Mouse (Mus musculus) spleen, adult 2 months (tissue): Measurements from ENCODE around the gene Fkbp15. TPM values are rescaled to one million over a fixed set of nuclear protein-coding genes. Genes with fewer than 3 reads are reported as not detected.

Experiments
- DNase-seq, 2 experiments: peaks; one replicate each; pipeline versions ENCODE4 v3.0.0 to v3.0.0-alpha.2; 2012 to 2021; ENCODE audit warnings: low spot score in 2 of 2, low read depth in 1 of 2
- H3K27ac ChIP-seq: fragments of 200-500 bp; 2 replicates; pipeline ENCODE4 v1.5.1; 2012; ENCODE audit warnings: low read length, inconsistent platforms; ENCODE audit not compliant: insufficient read depth
- H3K27me3 ChIP-seq: fragments of 200-500 bp; 2 replicates; pipeline ENCODE4 v1.6.1; 2012; ENCODE audit warnings: mild to moderate bottlenecking, moderate library complexity, low read length, inconsistent platforms; ENCODE audit not compliant: control insufficient read depth, insufficient read depth
- H3K36me3 ChIP-seq: fragments of 200-500 bp; 2 replicates; pipeline ENCODE4 v1.6.1; 2012; ENCODE audit warnings: mild to moderate bottlenecking, low read length, inconsistent platforms; ENCODE audit not compliant: control insufficient read depth, insufficient read depth
- H3K4me1 ChIP-seq: fragments of 200-500 bp; 2 replicates; pipeline ENCODE4 v1.6.1; 2011; ENCODE audit warnings: inconsistent platforms; ENCODE audit not compliant: control insufficient read depth, insufficient read depth, insufficient read length
- H3K4me3 ChIP-seq: fragments of 200-500 bp; 2 replicates; pipeline ENCODE4 v1.5.1; 2011; ENCODE audit warnings: mild to moderate bottlenecking, inconsistent platforms; ENCODE audit not compliant: insufficient read depth, insufficient read length; ENCODE audit errors: extremely low read depth
- CTCF ChIP-seq: fragments of 200-500 bp; IDR thresholded peaks from 2 replicates; pipeline ENCODE4 v1.5.1; 2011; ENCODE audit warnings: mild to moderate bottlenecking, inconsistent platforms; ENCODE audit not compliant: insufficient read depth, insufficient read length, insufficient replicate concordance; ENCODE audit errors: extremely low read depth
- POLR2A ChIP-seq: fragments of 200-500 bp; IDR thresholded peaks from 2 replicates; pipeline ENCODE4 v1.6.1; 2011; ENCODE audit warnings: low read depth, low read length, inconsistent platforms
- WGBS: fragments of 180-500 bp; shearing (Covaris S2); methylation state at CpG from one replicate; pipeline ENCODE4 v1.1.7; 2018; 5-methylcytosine and 5-hydroxymethylcytosine counted together
- polyA plus RNA-seq: library from polyadenylated mRNA; depleted of rRNA; stranded (reverse); fragments of >200 nt; gene quantifications from 2 replicates; pipeline ENCODE4 v1.2.3, GENCODE M21; 2012

The Fkbp15 gene
- polyA plus RNA-seq, 1 experiment, result 32.2 TPM

- peaks cover 21% of the 10 kb centered on the region for H3K36me3 ChIP-seq
- H3K27me3 ChIP-seq, result no peaks in the 10 kb centered on the region
- peaks cover 2% of the 10 kb centered on the region; the same call in 1 of the 2 replicates for H3K4me1 ChIP-seq
- no peak overlapping the region for H3K4me3 ChIP-seq
- no peak overlapping the region; the same call in 1 of the 2 replicates for H3K27ac ChIP-seq
- TF ChIP-seq CTCF (no peak), POLR2A (no peak)
- DNase-seq, result no peak
- 73% methylated on average over 9 of the region's 9 CpGs for WGBS
These were observed 12.6 kb downstream of the Fkbp15 start for GRCm38 (mm10) chr4:62347605-62348328.

- Histone ChIP-seq H3K36me3 (peaks cover 22% of the 10 kb centered on the region), H3K27me3 (no peaks in the 10 kb centered on the region), H3K4me3 (no peak overlapping the region), H3K4me1 (peaks cover 2% of the 10 kb centered on the region; the same call in 1 of the 2 replicates), H3K27ac (peak overlapping the region; percentile 60)
- TF ChIP-seq POLR2A (no peak), CTCF (no peak)
- DNase-seq, result peak in 1 of 2 experiments; percentile 38
- WGBS, result 36% methylated on average over 4 of the region's 4 CpGs
These were observed 14.5 kb downstream of the Fkbp15 start for GRCm38 (mm10) chr4:62345827-62346226.

GRCm38 (mm10) chr4:62344000-62344399, 16.3 kb downstream of the Fkbp15 start:
- no peaks in the 10 kb centered on the region for H3K27me3 ChIP-seq
- H3K4me3 ChIP-seq, result no peak overlapping the region
- no peak for TF ChIP-seq POLR2A
- 0 out of 2 replicates have a peak, but pooled peaks have one; percentile 0 for TF ChIP-seq CTCF
- H3K27ac ChIP-seq, result no peak overlapping the region
- WGBS, result 94% methylated on average over 1 of the region's 1 CpGs
- peak in 1 of 2 experiments; percentile 11 for DNase-seq
- H3K4me1 ChIP-seq, result peaks cover 2% of the 10 kb centered on the region; the same call in 1 of the 2 replicates
- H3K36me3 ChIP-seq, result peaks cover 26% of the 10 kb centered on the region

GRCm38 (mm10) chr4:62338536-62338935, 21.8 kb downstream of the Fkbp15 start:
- H3K27ac ChIP-seq, result no peak overlapping the region
- DNase-seq, result no peak
- no peaks in the 10 kb centered on the region for H3K27me3 ChIP-seq
- H3K4me3 ChIP-seq, result no peak overlapping the region
- no peak for TF ChIP-seq POLR2A
- no peak for TF ChIP-seq CTCF
- H3K4me1 ChIP-seq, result no peaks in the 10 kb centered on the region
- 96% methylated on average over 5 of the region's 5 CpGs for WGBS
- peaks cover 41% of the 10 kb centered on the region for H3K36me3 ChIP-seq

GRCm38 (mm10) chr4:62331977-62332376, 28.4 kb downstream of the Fkbp15 start:
- Histone ChIP-seq H3K36me3 (peaks cover 51% of the 10 kb centered on the region), H3K4me3 (no peak overlapping the region), H3K4me1 (no peaks in the 10 kb centered on the region), H3K27ac (no peak overlapping the region), H3K27me3 (no peaks in the 10 kb centered on the region)
- WGBS, result 78% methylated on average over 5 of the region's 5 CpGs
- no peak for DNase-seq
- TF ChIP-seq POLR2A (no peak), CTCF (no peak)

- Histone ChIP-seq H3K27ac (no peak overlapping the region), H3K36me3 (peaks cover 51% of the 10 kb centered on the region), H3K4me1 (no peaks in the 10 kb centered on the region), H3K4me3 (no peak overlapping the region), H3K27me3 (no peaks in the 10 kb centered on the region)
- DNase-seq, result no peak
- TF ChIP-seq CTCF, result no peak
- TF ChIP-seq POLR2A, result no peak
- WGBS, result 64% methylated on average over 6 of the region's 6 CpGs
These were observed 31.2 kb downstream of the Fkbp15 start for GRCm38 (mm10) chr4:62328941-62329660.

- no peaks in the 10 kb centered on the region; the same call in 1 of the 2 replicates for H3K4me1 ChIP-seq
- no peak for TF ChIP-seq CTCF
- no peak for TF ChIP-seq POLR2A
- DNase-seq, result no peak
- H3K4me3 ChIP-seq, result no peak overlapping the region
- H3K36me3 ChIP-seq, result peaks cover 55% of the 10 kb centered on the region
- H3K27me3 ChIP-seq, result no peaks in the 10 kb centered on the region
- H3K27ac ChIP-seq, result no peak overlapping the region
These were observed 34.2 kb downstream of the Fkbp15 start for GRCm38 (mm10) chr4:62326111-62326510.
